In genomic region chr11:21093081-21093815, GRCm38 (mm10) we compare ENCODE assay signal across 8 mouse cellular contexts. TPM values are rescaled to one million over a fixed set of nuclear protein-coding genes. Genes with fewer than 3 reads are reported as not detected.
DNase-seq lines count a peak whose midpoint lies in the region; ATAC-seq and TF ChIP-seq lines count a peak whose summit lies in the region.

No protein-coding gene starts in this region.

- H3K79me2 ChIP-seq in CH12.LX (replicated peaks; ENCODE audit: control insufficient read depth, extremely low read depth, insufficient read depth, poor library complexity, severe bottlenecking), result peaks cover 27% of the 10 kb centered on the region

- no peak for DNase-seq in heart, adult 11 months
- no peak for DNase-seq in CH12.LX (ENCODE audit: extremely low read depth)
- DNase-seq in forebrain, embryonic 14.5 days (ENCODE audit: low spot score), result no peak
- DNase-seq in liver, embryonic 13.5 days, result no peak
- no peak for DNase-seq in cerebellum, adult 18-20 months
- DNase-seq in retina, postnatal 1 day, result no peak

- 0 out of 2 replicates have a peak overlapping the region, but pooled peaks have one; percentile 21 for H3K4me3 ChIP-seq in heart, embryonic 12.5 days
- H3K4me3 ChIP-seq in CH12.LX (replicated peaks in 1 of 3; ENCODE audit: low read depth in 2 of 3, low read length in 2 of 3, poor library complexity in 1 of 3), result peak overlapping the region in 2 of 3 experiments; percentile 84 to 98
- H3K4me3 ChIP-seq in forebrain, embryonic 14.5 days (ENCODE audit: low read depth, low read length), result peak overlapping the region; percentile 10
- H3K4me3 ChIP-seq in liver, embryonic 13.5 days (replicated peaks), result peak overlapping the region; percentile 13

- no peaks in the 10 kb centered on the region for H3K27me3 ChIP-seq in heart, embryonic 12.5 days (replicated peaks)
- no peaks in the 10 kb centered on the region for H3K27me3 ChIP-seq in CH12.LX (replicated peaks)
- H3K27me3 ChIP-seq in forebrain, embryonic 14.5 days (replicated peaks; ENCODE audit: control insufficient read depth, insufficient read depth, low read length), result no peaks in the 10 kb centered on the region
- H3K27me3 ChIP-seq in liver, embryonic 13.5 days, result no peaks in the 10 kb centered on the region

- H3K4me2 ChIP-seq in heart, embryonic 12.5 days, result peak overlapping the region; percentile 58
- H3K4me2 ChIP-seq in CH12.LX (ENCODE audit: insufficient read depth, low read depth, poor library complexity, severe bottlenecking), result peak overlapping the region; percentile 89
- H3K4me2 ChIP-seq in forebrain, embryonic 14.5 days (ENCODE audit: low read length), result peak overlapping the region; percentile 49
- H3K4me2 ChIP-seq in liver, embryonic 13.5 days, result peak overlapping the region; percentile 41

- TF ChIP-seq CTCF in CH12.LX (conservative IDR thresholded peaks at IDR 0.05 in 1 of 2, IDR thresholded peaks at IDR 0.05 in 1 of 2; ENCODE audit: low read depth in 2 of 2, low read length in 2 of 2), result no peak

- 39% methylated on average over 3 of the region's 3 CpGs for WGBS in heart, embryonic 12.5 days
- WGBS in forebrain, embryonic 14.5 days, result 37% methylated on average over 3 of the region's 3 CpGs
- 44% methylated on average over 3 of the region's 3 CpGs for WGBS in liver, embryonic 13.5 days (ENCODE audit: insufficient replicate concordance)

- 0 out of 2 replicates have a peak, but pooled peaks cover 6% of the 10 kb centered on the region for H3K36me3 ChIP-seq in heart, embryonic 12.5 days
- H3K36me3 ChIP-seq in CH12.LX (replicated peaks in 1 of 2; ENCODE audit: control insufficient read depth in 1 of 2, insufficient read depth in 1 of 2, low read length in 1 of 2), result peaks cover 0 to 14% of the 10 kb centered on the region in 2 experiments
- 0 out of 2 replicates have a peak, but pooled peaks cover 2% of the 10 kb centered on the region for H3K36me3 ChIP-seq in forebrain, embryonic 14.5 days (ENCODE audit: control insufficient read depth, insufficient read depth, low read length)
- no peaks in the 10 kb centered on the region for H3K36me3 ChIP-seq in liver, embryonic 13.5 days

- dilution Hi-C loops in CH12.LX (cut with MboI; ENCODE audit: extremely low pct_ligation_motif_present, extremely low pct_unique_long_range_greater_than_20kb, low sequenced_read_pairs), result no loop called here

- H3K9me3 ChIP-seq in heart, embryonic 12.5 days (replicated peaks), result no peaks in the 10 kb centered on the region
- no peaks in the 10 kb centered on the region for H3K9me3 ChIP-seq in CH12.LX (replicated peaks; ENCODE audit: low read length)
- no peaks in the 10 kb centered on the region for H3K9me3 ChIP-seq in forebrain, embryonic 14.5 days (replicated peaks; ENCODE audit: control insufficient read depth, low read length)
- no peaks in the 10 kb centered on the region for H3K9me3 ChIP-seq in liver, embryonic 13.5 days (replicated peaks)

- ATAC-seq in heart, embryonic 12.5 days (ENCODE audit: insufficient number of reproducible peaks, low FRiP score), result no peak
- ATAC-seq in forebrain, embryonic 14.5 days, result no peak
- no peak for ATAC-seq in liver, embryonic 13.5 days (ENCODE audit: low read depth)
- no peak for ATAC-seq in monocyte, adult 5-6 weeks (replicated peaks; ENCODE audit: insufficient number of reproducible peaks, low FRiP score, low TSS enrichment, poor library complexity, severe bottlenecking)

- TF ChIP-seq POLR2A in CH12.LX (IDR thresholded peaks at IDR 0.05; ENCODE audit: low read depth, low read length), result no peak

- no peak for TF ChIP-seq RAD21 in CH12.LX (IDR thresholded peaks at IDR 0.05; ENCODE audit: low read depth, low read length)

- peak overlapping the region; percentile 51; the same call in 1 of the 2 replicates for H3K9ac ChIP-seq in heart, embryonic 12.5 days
- H3K9ac ChIP-seq in CH12.LX (ENCODE audit: insufficient read depth, low read depth), result no peak overlapping the region
- peak overlapping the region; percentile 45; the same call in 1 of the 2 replicates for H3K9ac ChIP-seq in forebrain, embryonic 14.5 days (ENCODE audit: low read length)
- peak overlapping the region; percentile 49; the same call in 1 of the 2 replicates for H3K9ac ChIP-seq in liver, embryonic 13.5 days

- in situ Hi-C loops in CH12.LX (cut with MboI; ENCODE audit: low pct_ligation_motif_present, low pct_unique_long_range_greater_than_20kb, low sequenced_read_pairs), result loop anchor here (10.0 kb wide), 1 partner anchor 178 kb away; no protein-coding TSS in a partner anchor

- H3K4me1 ChIP-seq in heart, embryonic 12.5 days (replicated peaks), result peaks cover 11% of the 10 kb centered on the region
- peaks cover 3 to 61% of the 10 kb centered on the region in 2 experiments for H3K4me1 ChIP-seq in CH12.LX (ENCODE audit: control insufficient read depth in 1 of 2, insufficient read depth in 2 of 2)
- H3K4me1 ChIP-seq in forebrain, embryonic 14.5 days (ENCODE audit: control insufficient read depth, insufficient read depth, low read length), result peaks cover 9% of the 10 kb centered on the region
- peaks cover 38% of the 10 kb centered on the region for H3K4me1 ChIP-seq in liver, embryonic 13.5 days (replicated peaks)

- no peak for TF ChIP-seq EP300 in CH12.LX (IDR thresholded peaks at IDR 0.05; ENCODE audit: low read length)

- no peak overlapping the region for H3K27ac ChIP-seq in heart, embryonic 12.5 days (ENCODE audit: poor library complexity, severe bottlenecking)
- H3K27ac ChIP-seq in CH12.LX (ENCODE audit: insufficient read depth, low read depth), result no peak overlapping the region
- H3K27ac ChIP-seq in forebrain, embryonic 14.5 days (ENCODE audit: low read depth, low read length), result no peak overlapping the region
- H3K27ac ChIP-seq in liver, embryonic 13.5 days, result no peak overlapping the region

TF ChIP-seq in CH12.LX, 34 proteins besides CTCF, POLR2A, EP300 and RAD21:
- TF ChIP-seq POLR2AphosphoS2 (IDR thresholded peaks at IDR 0.05; ENCODE audit: low read depth, low read length) (no peak), MYC (IDR thresholded peaks at IDR 0.05; ENCODE audit: low read depth, low read length) (0 out of 2 replicates have a peak, but pooled peaks have one; percentile 10)

RNA-seq across cellular contexts. Expression of gene Peli1, which starts 2.2 kb away (rescaled TPM):
- 31.0 and 32.1 TPM in 2 replicates for polyA plus RNA-seq in heart, embryonic 12.5 days (2016; fragmentation: Nextera tagmentation; extraction: Ambion mirVana)
- total RNA-seq in CH12.LX (2012; rRNA removed) (6.7 and 7.8 TPM in 2 replicates), CH12.LX (2014; rRNA removed) (14.1 and 14.8 TPM in 2 replicates)
- 21.2 and 25.9 TPM in 2 replicates for polyA plus RNA-seq in CH12.LX (2012; ENCODE audit: insufficient read length, low read depth)
- 120 TPM in 2 replicates for polyA plus RNA-seq in forebrain, embryonic 14.5 days (2014; fragmentation: Nextera tagmentation; extraction: Ambion mirVana)
- polyA plus RNA-seq in liver, embryonic 13.5 days (2015; fragmentation: Nextera tagmentation; extraction: Ambion mirVana), result 10.5 and 12.0 TPM in 2 replicates
- total RNA-seq in monocyte, adult 5-6 weeks (2017), result 57.1 to 95.4 TPM (median 58.8 TPM) in 3 replicates

Comparison
In these comparisons a context has a peak if more than half of its experiments do, and no peak if none do; other contexts are left out.
1. H3K4me3 ChIP-seq: peak in every context shown above with its lines; median percentile 91 in CH12.LX; 21 in heart, embryonic 12.5 days; 13 in liver, embryonic 13.5 days; 10 in forebrain, embryonic 14.5 days.